Mouse (Mus musculus) lung, adult 2 months (tissue): ENCODE data around the gene Gabpa.

Experiments
- CTCF ChIP-seq: fragments of 200-500 bp; IDR thresholded peaks from 2 replicates; pipeline ENCODE4 v1.5.1; 2011; ENCODE audit warnings: mild to moderate bottlenecking, low read length, control low read depth; ENCODE audit not compliant: insufficient read depth
- POLR2A ChIP-seq: fragments of 200-500 bp; IDR thresholded peaks from 2 replicates; pipeline ENCODE4 v1.6.1; 2011; ENCODE audit warnings: low read depth, mild to moderate bottlenecking, control low read depth, low read length, borderline replicate concordance; ENCODE audit errors: extremely low read depth

- TF ChIP-seq CTCF: no peak
- no peak for TF ChIP-seq POLR2A
These were observed 18.8 kb downstream of the Gabpa start for GRCm38 (mm10) chr16:84853492-84853891.
